Comparison of ENCODE assay signal across 40 mouse cellular contexts in the genomic region with DNA sequence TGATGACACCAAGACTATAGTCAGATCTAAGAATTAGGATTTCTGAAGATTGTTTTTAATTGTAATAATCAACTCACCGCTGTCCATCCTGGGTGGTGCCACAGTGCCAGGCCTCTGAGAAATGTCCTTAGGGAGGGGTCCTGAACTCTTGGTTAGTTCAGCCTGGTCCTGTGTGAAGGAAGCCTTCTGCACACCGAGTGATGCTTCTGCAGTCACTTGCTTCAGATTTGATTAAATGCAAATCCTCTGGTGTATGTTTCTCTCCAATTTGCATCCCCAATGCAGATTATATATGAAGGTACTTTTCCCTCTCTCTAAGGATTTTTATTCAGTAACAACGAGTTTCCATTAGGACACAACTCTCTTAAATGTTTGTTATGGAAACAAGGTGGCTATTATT. TPM values are rescaled to one million over a fixed set of nuclear protein-coding genes. Genes with fewer than 3 reads are reported as not detected.
"Had no signal": no experiment of that assay in that cellular context is flagged by ENCODE, and none has a peak within 500 bp of the region (broad histone marks: within the 10 kb centered on the region; RNA-seq: fewer than 3 reads in every experiment).

A gene (minus strand): TSS at position 187 of the 400 bp plus-strand sequence.

- ATAC-seq: forebrain, embryonic 13.5 days; forebrain, embryonic 14.5 days; forebrain, embryonic 15.5 days; forebrain, embryonic 16.5 days; forebrain, postnatal 0 days had no signal

- H3K27ac ChIP-seq: embryonic facial prominence, embryonic 10.5 days; embryonic facial prominence, embryonic 12.5 days; embryonic facial prominence, embryonic 13.5 days; embryonic facial prominence, embryonic 15.5 days; forebrain, embryonic 10.5 days; forebrain, embryonic 12.5 days; forebrain, embryonic 13.5 days; forebrain, embryonic 15.5 days; gastrocnemius, adult 2 months; heart, adult 2 months had no signal

- DNase-seq: cerebellum, adult 8-10 months; cerebellum, adult 9-10 months; cerebellum, adult 9-11 months; cerebellum, postnatal 10 days; cerebellum, postnatal 14 days; cerebellum, postnatal 25 days; cerebellum, postnatal 36 days; embryo, embryonic 11 days; forebrain, postnatal 0 days; gastrocnemius, adult 2 months; gastrocnemius, postnatal 10 days; gastrocnemius, postnatal 14 days; gastrocnemius, postnatal 25 days; gastrocnemius, postnatal 36 days; heart, adult 11 months; heart, adult 18-20 months; heart, adult 2 months had no signal

- H3K27me3 ChIP-seq: embryonic facial prominence, embryonic 12.5 days; embryonic facial prominence, embryonic 15.5 days; forebrain, embryonic 12.5 days; forebrain, embryonic 13.5 days; forebrain, embryonic 15.5 days had no signal

- H3K4me2 ChIP-seq: embryonic facial prominence, embryonic 12.5 days; embryonic facial prominence, embryonic 13.5 days; embryonic facial prominence, embryonic 15.5 days; forebrain, embryonic 12.5 days; forebrain, embryonic 13.5 days; forebrain, embryonic 15.5 days had no signal

- H3K9ac ChIP-seq: embryonic facial prominence, embryonic 12.5 days; embryonic facial prominence, embryonic 13.5 days; embryonic facial prominence, embryonic 15.5 days; forebrain, embryonic 12.5 days; forebrain, embryonic 13.5 days; forebrain, embryonic 15.5 days; forebrain, postnatal 0 days had no signal

- H3K4me3 ChIP-seq: embryonic facial prominence, embryonic 10.5 days; embryonic facial prominence, embryonic 12.5 days; embryonic facial prominence, embryonic 13.5 days; embryonic facial prominence, embryonic 15.5 days; erythroblast, embryonic 14.5 days; forebrain, embryonic 10.5 days; forebrain, embryonic 12.5 days; forebrain, embryonic 13.5 days; forebrain, embryonic 15.5 days; gastrocnemius, adult 2 months; heart, adult 2 months had no signal

- H3K9me3 ChIP-seq: embryonic facial prominence, embryonic 10.5 days; embryonic facial prominence, embryonic 12.5 days; embryonic facial prominence, embryonic 13.5 days; embryonic facial prominence, embryonic 15.5 days; forebrain, embryonic 10.5 days; forebrain, embryonic 12.5 days; forebrain, embryonic 13.5 days; forebrain, embryonic 15.5 days had no signal

- H3K36me3 ChIP-seq: embryonic facial prominence, embryonic 10.5 days; embryonic facial prominence, embryonic 12.5 days; embryonic facial prominence, embryonic 13.5 days; embryonic facial prominence, embryonic 15.5 days; forebrain, embryonic 10.5 days; forebrain, embryonic 12.5 days; forebrain, embryonic 15.5 days had no signal

- H3K4me1 ChIP-seq: embryonic facial prominence, embryonic 10.5 days; embryonic facial prominence, embryonic 12.5 days; embryonic facial prominence, embryonic 13.5 days; embryonic facial prominence, embryonic 15.5 days; forebrain, embryonic 10.5 days; forebrain, embryonic 12.5 days; forebrain, embryonic 13.5 days; forebrain, embryonic 15.5 days had no signal

RNA-seq across cellular contexts. Expression of the gene that starts here (rescaled TPM):
- total RNA-seq: common myeloid progenitor, adult 5-6 weeks; forebrain, postnatal 0 days; gastrocnemius, adult 18-20 months; gastrocnemius, adult 2 months; gastrocnemius, adult 8-10 months; gastrocnemius, postnatal 10 days; gastrocnemius, postnatal 14 days; gastrocnemius, postnatal 25 days; gastrocnemius, postnatal 36 days; gastrocnemius, postnatal 4 days; granulocyte monocyte progenitor cell, adult 5-6 weeks; heart, adult 18-20 months; heart, adult 2 months; heart, adult 8-10 months had no signal
- polyA plus RNA-seq: cortical plate, adult 2 months; embryonic facial prominence, embryonic 10.5 days; embryonic facial prominence, embryonic 11.5 days; embryonic facial prominence, embryonic 12.5 days; embryonic facial prominence, embryonic 13.5 days; embryonic facial prominence, embryonic 14.5 days; forebrain, embryonic 10.5 days; forebrain, embryonic 11.5 days; forebrain, embryonic 12.5 days; forebrain, embryonic 13.5 days; forebrain, embryonic 14.5 days; forebrain, embryonic 15.5 days; forebrain, embryonic 16.5 days; forebrain, postnatal 0 days; frontal cortex, adult 2 months; gonadal fat pad, adult 2 months had no signal
